Mouse (Mus musculus) heart, adult 8-10 months (tissue): Measurements from ENCODE around the gene Lrrc10. TPM values are rescaled to one million over a fixed set of nuclear protein-coding genes. Genes with fewer than 3 reads are reported as not detected.
"Not testable (repeated sequence)": the region's sequence is repeated elsewhere in the genome, so short reads cannot be mapped to it uniquely, and the experiment has no call there.

Experiments
- DNase-seq: peaks from one replicate; pipeline ENCODE4 v3.0.0; 2022; ENCODE audit warnings: low spot score
- total RNA-seq, 4 experiments: library from RNA; stranded (reverse); gene quantifications; 2 replicates each; pipeline ENCODE4 v1.2.4; 2022

Lrrc10 gene
- 100 to 1,000 TPM; 159 to 208 (median 180) TPM for total RNA-seq

DNA sequence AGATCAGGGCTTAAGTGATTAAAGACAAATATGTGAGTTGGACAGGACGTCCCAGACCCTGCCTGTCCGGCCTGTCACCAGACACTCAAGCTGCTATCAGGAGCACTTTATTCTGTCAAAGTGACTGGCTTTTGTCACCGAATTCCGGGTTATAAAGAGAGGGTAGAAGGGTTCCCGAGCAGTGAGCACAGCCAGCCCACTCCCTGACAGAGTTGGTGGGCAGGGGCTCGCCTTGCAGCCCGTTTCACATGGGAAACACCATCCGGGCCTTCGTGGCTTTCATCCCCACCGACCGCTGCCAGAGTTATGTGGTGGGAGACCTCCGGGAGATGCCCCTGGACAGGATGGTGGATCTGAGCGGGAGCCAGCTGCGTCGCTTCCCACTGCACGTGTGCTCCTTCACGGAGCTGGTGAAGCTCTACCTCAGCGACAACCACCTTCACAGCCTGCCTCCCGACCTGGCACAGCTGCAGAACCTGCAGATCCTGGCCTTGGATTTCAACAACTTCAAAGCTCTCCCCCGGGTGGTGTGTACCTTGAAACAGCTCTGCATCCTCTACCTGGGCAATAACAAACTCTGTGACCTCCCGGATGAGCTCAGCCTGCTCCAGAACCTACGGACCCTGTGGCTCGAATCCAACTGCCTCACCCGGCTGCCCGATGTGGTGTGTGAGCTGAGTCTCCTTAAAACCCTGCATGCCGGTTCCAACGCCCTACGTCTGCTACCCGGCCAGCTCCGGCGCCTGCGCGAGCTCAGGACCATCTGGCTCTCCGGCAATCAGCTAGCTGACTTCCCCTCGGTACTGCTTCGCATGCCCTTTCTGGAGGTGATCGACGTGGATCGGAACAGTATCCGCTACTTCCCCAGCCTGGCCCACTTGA is at the start of gene Lrrc10:
Gene Lrrc10 (plus strand): TSS at position 167 of the 882 bp plus-strand sequence.
- DNase-seq, result peak; percentile 41

DNA sequence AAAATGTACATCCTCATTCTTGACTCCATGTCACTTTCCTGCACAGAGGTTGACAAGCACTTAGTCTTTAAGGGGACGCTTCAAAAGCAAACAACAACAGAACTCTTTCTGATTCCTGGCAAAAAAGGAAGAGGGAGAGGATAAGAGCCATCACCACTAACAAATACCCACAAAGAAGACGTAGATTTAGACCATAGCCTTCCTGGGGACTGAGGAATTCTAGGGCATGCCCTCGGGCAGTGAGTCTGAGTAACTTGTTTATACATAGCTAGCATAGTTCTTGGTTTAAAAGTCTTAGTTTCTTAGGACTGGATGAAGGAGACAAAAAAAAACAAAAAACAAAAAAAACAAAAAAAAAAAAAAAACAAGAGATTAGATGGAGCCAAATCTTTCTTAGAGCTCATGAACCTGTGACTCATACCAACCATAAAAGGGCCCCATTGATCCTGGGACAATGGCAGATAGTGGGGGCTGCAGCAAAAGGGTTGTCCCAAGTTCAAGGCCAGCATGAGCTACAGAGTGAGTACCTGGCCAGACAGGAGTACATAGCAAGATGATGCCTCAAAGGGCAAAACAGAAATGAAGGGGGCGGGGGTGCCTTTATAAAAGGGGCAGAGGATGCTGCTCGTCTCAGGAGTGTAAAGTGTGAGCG is 49.4 kb upstream of the Lrrc10 start:
- no peak for DNase-seq

DNA sequence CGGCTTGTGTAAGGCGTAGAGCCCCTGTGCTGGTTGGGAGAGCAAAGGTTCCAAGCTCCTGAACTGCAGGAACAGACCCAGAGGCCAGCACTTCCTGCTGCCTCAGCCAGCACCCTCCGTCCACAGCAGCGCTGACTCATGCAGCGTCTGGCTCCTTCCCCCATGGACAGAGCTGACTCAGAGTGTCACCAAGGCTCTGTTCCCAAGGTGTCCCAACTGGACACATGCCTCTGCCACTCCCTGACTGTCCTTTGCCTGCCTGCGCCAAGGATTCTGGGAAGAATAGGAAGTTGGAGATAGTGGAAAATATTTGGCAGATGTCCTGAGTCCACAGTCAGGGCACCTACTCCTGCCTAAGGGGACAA is 48.9 kb upstream of the Lrrc10 start:
- peak; percentile 78 for DNase-seq

DNA sequence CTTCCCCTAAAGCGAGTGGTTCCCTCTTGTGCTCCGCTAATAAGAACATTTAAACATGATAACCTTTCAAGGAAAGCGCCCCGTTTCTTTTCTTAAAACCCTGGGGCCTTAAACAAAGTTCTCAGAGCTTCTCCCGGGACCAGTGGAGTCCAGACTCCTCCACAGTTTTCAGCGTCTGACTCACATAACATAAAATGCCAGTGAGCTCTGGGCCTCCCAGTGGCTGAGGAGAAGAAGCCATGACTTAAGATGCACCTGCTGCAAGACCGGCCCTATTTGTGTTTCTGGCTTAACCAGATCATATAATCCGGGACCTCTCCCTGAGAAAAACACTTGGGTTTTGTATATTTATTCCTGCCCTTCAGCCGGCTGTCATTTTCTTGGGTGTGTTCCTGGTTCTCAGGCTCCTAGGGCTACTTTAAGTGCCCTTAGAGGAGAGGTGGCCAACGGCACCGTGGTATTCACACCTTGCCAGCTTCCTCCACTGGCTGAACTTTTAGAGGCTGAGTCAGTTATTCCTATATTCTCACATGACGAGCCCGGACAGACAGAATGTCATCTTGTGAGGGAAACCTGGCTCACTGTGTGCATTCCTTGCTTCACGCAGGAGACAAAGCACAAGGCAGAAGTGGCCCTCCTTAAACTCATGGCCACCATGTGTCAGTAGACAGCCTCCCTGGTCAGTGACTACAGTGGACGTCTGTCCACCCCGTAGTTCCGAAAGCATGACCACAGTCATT is 46.3 kb upstream of the Lrrc10 start:
- DNase-seq, result no peak

DNA sequence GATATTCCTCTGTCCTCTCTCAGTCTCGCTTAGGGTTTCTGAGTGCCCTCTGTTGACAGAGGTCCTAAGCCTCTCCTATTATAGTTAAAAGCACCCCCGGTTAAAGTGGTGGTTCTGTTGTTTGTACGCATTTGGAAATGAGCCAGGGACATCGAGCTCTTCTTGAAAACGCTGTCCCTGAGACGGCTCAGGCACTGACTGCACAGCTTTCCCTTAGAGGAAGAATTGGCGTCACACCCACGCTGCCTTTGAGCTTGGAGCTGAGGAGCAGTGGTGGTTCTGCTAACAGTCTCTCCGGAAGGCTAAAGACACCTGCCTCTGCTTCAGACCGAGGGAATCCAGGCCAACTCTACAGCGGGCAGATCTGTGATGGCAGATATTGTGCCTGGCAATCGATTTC is 44.2 kb upstream of the Lrrc10 start:
- DNase-seq, result no peak

DNA sequence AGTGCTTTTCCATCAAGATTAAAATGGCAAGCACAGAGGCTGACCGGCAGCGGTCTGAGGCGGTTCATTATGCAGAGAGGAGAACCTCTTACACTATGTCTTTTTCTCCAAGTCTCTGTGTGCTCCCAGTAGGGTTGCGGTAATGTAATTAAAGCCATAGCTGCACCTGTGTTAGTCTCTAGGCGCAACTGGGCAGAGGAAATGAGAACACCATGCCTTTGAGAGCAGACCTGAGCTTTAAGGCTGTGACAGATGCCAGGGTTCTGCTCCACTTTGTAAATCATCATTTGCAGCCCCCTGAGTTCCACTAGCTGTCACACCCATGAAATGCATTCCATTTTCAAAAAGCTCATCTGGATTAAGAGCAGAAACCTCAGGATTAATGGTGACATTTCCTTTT is 40.4 kb upstream of the Lrrc10 start:
- no peak for DNase-seq

DNA sequence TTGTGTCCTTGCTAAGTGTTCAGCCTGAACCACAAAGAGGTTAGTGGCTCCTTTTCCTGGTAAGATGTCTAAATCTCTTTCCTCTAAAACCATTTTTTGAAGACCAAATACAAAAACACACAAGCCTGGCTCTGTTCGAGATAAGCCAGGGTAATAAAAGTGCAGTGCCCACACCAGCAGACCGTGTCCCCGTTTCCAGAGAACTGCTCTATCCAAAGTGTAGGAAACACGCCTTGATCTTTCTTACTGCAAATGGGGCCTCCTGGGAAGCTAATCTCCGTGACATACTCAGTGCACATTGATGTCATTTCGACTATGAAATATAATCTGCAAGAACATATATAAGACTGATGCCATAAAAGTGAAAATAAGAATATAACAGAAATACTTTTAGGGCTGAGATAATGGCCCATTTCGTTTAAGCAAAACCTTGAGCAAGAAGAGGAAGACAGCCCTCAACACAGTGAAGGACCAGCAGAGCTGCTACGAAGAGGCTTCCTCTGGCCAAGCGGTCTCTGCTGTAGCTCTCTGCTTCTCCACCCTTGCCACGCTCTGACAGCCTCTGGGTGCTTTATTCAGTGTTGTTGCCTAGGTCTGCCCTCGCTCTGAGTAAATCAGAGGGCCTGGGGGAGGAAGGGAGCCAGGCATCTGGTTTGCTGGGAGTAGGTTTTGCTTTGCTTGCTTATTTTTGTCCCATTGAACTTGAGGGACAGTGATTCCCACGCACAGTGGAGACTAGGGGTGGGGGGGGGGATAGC is 39.3 kb upstream of the Lrrc10 start:
- DNase-seq, result no peak

DNA sequence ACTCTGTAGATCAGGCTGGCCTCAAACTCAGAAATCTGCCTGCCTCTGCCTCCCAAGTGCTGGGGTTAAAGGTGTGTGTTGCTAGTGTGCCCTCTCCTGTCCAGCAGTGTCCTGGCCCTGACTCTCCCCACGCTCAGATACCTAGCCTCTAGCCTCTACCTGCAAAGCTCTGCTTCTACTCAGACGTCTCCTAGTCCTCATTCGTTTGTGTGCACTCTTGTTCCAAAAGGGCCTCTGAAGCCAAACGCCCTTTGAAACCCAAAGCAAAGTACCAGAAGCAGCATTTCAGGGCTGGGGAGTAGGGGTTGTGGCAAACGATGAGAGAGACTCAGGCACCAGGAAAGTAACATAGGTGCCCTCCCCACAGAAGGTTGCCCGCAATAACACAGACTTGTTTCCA is 35.5 kb upstream of the Lrrc10 start:
- DNase-seq, result no peak

DNA sequence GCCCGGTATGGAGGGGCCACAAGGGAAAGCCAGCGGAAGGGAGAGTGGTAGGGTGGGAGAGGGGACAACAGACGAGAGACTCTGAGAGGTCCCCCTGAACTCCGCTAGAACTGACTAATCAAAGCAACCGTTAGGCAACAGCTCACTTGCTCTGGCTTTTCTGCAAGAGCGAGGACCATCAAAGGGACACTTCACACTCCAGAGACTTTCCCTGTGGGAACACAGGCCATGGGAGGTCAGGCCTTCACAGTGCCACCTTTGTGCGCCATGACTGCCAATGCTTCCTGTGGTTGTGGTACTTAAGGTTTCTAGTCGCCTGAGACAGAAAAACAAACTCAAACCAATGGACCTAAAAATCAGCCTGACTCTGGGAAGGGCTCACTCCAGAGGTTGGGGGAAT is 34.1 kb upstream of the Lrrc10 start:
- DNase-seq, result no peak

DNA sequence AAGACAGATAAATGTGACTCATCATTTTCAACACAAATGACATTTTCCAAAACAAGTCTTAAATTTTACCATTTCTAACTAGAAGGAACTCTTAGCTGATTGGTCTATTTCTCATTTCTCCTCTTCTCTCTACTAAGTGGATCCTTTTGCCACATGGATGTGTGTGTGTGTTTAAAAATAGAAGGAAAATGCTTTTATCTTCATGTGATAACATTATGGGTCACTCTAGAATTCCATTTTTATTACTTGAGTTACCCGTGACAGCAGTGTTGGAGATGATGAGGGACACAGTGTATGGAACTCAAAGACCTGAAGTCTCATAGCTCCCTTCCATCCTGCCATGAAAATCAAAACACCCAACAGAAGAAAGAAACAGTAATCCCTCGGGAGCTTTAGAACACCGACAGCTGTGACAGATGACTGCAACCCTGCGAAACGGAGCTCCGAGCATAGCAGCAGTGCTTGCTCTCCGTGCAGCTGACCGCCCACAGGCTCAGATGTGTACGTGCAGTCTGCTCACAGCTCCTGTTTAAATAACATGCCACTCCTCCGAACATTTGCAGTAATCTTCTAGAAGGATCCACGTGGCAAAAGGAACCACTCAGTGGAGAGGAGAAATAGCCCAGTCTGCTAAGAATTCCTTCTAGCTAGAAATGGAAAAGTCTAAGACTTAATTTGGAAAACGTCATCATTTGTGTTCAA is 31.3 kb upstream of the Lrrc10 start:
- no peak for DNase-seq

DNA sequence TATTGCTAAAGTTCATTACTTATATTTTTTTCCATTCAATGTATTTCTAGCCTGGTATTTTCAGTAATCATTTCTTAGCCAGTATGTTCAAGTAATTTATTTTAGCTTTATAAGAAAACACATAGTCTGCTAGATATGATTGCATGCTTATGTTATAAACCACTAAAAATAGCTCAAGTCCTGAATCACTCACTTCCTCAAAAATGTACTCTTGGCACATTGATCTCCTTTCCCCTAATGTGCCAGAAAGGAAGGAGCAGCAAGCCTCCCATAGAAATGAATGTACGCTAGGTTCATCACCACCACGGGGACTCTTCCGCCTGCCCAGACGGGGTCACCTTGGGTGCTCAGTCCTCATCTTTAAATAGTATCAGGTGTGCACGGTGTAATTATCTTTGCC is 30.6 kb upstream of the Lrrc10 start:
- DNase-seq, result no peak

DNA sequence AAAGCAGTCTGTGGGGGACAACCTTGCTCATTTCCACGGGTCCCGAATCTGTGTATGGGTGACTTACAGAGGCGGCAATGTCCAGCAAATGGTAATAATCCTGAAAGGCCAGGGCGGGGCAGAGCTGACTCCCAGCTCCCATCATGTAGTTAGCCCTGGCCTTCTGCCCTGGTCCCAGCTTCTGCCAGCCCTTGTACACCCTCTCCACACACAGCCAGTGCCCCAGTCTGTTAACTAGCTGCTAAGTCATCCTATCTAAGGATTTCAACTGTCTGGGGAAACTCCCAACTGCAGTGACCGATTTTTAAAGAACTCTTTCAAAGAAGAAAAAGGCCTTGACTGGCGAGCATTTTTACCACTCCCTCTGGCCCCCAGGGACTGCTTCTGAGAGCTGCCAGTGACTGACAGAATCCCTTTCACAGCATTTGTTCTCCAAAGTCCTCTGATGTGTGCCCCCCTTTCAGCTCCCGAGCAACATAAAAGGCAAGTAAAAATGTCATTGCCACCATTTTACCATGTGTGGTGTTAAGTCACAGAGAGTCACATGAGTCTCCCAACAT is 26.8 kb upstream of the Lrrc10 start:
- no peak for DNase-seq

DNA sequence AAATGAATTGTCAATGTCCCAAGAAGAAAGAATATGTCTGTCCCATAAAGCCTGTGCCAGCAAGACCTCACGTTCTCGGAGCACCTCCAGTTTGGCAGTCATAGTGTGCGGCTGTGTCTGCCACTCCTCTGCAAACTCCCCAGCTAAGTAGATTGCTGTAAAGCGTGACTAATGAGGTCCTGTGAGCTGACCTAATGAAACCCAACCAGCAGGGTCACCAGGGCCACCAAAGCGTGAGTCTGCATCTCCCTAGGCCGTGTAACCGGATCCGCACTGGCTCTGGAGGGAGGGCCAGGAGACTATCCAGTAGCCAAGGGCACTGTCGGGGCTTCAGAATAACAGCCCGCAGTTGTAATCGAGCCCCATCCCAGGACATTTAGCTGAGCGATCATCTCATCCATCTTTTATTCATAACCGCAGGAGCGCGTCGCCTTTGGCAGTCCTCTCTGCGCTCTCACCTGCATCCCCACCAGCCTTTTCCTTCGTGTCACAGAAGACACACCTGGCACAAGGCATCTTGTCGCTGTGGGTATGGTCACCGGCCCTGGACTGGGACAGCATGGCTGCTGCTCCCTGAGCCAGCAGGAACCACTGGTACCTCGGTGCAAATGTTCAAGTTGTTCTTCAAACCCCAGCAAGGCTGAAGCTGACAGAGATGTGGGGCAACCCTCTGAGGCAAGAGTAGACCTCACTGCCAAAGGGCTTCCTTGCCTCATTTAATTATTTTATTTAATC is 24.0 kb upstream of the Lrrc10 start:
- DNase-seq, result no peak

DNA sequence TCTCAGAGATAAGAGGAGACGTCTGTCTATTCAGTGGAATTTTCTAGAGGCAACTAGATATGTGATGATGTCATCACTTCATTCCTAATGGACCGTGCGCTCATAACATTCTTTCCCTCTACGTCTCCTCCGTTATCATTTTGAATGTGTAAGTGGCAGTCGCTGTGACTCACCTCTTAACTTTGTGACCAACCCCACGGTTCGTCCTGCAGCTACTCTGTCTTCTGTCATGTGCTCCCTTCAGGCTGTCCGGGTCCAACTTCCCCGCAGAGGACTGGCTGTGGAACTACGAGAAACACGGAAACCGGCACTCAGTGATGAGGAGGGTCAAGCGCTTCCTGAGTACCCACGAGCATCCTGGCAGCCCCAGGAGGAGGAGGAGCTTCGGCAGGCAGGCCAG is 21.4 kb upstream of the Lrrc10 start:
- no peak for DNase-seq

DNA sequence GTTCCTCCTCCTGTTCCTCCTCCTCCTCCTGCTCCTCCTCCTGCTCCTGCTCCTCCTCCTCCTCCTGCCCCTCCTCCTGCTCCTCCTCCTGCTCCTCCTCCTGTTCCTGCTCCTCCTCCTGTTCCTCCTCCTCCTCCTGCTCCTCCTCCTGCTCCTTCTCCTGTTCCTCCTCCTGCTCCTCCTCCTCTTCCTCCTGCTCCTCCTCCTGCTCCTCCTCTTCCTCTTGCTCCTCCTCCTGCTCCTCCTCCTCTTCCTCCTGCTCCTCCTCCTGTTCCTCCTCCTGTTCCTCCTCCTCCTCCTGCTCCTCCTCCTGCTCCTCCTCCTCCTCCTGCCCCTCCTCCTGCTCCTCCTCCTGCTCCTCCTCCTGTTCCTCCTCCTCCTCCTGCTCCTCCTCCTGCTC is 19.4 kb upstream of the Lrrc10 start:
- not testable (repeated sequence) for DNase-seq

DNA sequence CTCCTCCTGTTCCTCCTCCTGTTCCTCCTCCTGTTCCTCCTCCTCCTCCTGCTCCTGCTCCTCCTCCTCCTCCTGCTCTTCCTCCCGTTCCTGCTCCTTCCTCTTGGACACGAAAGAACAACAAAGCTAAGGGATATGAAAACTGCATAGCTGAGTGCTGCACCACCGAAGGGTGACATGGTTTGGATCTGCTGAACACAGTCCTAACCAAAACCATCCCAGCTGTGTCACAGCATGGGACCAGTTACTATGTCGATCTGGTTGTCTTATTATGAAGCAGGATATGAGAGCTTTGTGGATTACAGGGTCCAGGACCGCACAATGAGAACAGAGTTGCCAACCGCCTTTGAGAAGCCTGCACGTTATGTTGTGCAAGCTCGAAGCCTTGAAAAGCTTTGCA is 19.0 kb upstream of the Lrrc10 start:
- DNase-seq, result no peak

DNA sequence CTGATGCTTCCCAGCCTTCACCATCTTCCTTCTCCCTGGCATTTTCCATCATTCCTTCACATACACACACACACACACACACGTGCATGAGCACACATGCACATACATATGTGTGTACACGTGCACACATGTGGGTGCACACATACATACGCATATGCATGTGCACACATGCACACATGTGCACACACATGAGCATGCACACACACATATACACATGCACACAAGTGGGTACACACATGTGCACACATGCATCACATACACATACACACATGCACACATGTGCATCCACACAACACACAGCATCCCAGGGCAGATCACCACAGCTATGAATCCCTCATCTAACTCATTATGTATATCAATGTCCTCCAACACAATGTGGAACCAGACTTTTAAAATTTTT is 14.0 kb upstream of the Lrrc10 start:
- no peak for DNase-seq

DNA sequence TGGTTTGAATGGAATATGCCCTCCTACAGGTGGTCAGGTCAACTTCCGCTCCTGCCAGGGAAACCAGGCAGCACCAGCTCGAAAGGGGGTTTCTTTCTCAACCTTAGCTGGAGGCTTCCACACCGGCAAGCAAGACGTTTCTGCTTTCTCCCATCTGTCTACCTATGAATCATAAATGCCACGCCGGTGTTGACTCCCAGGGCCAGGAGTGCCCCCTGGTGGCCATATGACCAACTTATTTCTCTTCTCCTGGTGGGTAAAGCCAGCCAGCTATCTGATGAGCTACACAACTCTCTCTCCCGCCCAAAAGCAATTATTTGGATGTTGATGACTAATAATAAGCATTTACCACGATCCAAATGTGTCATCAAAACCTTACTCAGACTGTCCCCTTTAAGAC is 11.4 kb upstream of the Lrrc10 start:
- DNase-seq, result peak; percentile 72

DNA sequence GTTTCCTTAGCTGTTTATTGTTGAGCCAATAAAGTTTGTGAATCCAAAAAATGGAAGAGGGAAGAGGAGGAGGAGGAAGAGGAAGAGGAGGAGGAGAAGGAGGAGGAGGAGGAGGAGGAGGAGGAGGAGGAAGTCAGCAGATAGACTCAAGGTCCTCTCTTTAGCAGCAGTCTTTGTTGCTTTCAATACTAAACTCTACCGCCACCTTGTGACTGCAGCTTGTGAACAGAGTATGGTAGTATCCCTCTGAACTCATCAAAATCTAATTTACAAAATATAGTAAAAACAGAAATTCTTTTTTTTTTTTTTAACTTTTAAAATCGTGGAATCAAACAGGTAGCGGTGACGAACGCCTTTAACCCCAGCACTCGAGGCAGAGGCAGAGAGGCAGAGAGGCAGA is 4.8 kb upstream of the Lrrc10 start:
- no peak for DNase-seq

DNA sequence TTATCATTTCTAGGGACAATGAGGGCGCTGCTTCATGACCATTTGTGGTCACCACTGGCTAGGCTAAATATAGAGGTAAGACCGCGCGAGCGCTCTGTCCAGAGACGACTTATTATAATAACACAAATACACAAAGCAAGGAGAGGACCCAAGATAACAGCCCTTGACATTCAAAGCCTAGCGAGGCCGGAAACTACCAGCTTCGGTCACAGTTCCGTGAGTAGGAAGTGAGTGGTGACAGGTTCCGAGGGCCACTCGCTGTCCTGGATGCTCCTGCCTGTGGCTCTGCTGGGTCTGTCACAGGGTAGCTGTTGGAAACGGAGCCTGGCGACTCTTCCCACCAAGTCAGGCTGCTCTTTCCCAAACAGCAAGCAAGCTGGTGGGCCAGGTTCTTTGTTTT is 2.8 kb upstream of the Lrrc10 start:
- DNase-seq, result peak; percentile 66
